Mouse (Mus musculus) midbrain, embryonic 16.5 days (tissue): ENCODE data around the gene Fam221b. TPM values are rescaled to one million over a fixed set of nuclear protein-coding genes. Genes with fewer than 3 reads are reported as not detected.

ENCODE experiments used
- ATAC-seq: fragments of 200-750 bp; cut with Nextera tagmentation; 2 replicates; pipeline ENCODE4 v1.8.0; 2017; ENCODE audit warnings: moderate TSS enrichment
- H3K27ac ChIP-seq: fragments of 300-500 bp; sonication (generic); 2 replicates; pipeline ENCODE4 v1.5.1; 2014; ENCODE audit warnings: mild to moderate bottlenecking, low read length, mixed read lengths
- H3K27me3 ChIP-seq: fragments of 300-500 bp; sonication (generic); 2 replicates; pipeline ENCODE4 v1.6.1; 2014; ENCODE audit warnings: low read depth, low read length, mixed read lengths; ENCODE audit not compliant: control insufficient read depth, insufficient read depth
- H3K36me3 ChIP-seq: fragments of 300-500 bp; sonication (generic); 2 replicates; pipeline ENCODE4 v1.6.1; 2014; ENCODE audit warnings: mild to moderate bottlenecking, low read length, moderate library complexity, mixed read lengths; ENCODE audit not compliant: control insufficient read depth, insufficient read depth
- H3K4me1 ChIP-seq: fragments of 300-500 bp; sonication (generic); 2 replicates; pipeline ENCODE4 v1.6.1; 2014; ENCODE audit warnings: mild to moderate bottlenecking, low read length, mixed read lengths; ENCODE audit not compliant: control insufficient read depth, insufficient read depth
- H3K4me2 ChIP-seq: fragments of 300-500 bp; sonication (generic); 2 replicates; pipeline ENCODE4 v1.6.1; 2014; ENCODE audit warnings: mild to moderate bottlenecking, low read length, mixed read lengths
- H3K4me3 ChIP-seq: fragments of 300-500 bp; sonication (generic); 2 replicates; pipeline ENCODE4 v1.5.1; 2014; ENCODE audit warnings: low read depth, mild to moderate bottlenecking, low read length, moderate library complexity, mixed read lengths
- H3K9ac ChIP-seq: fragments of 300-500 bp; sonication (generic); 2 replicates; pipeline ENCODE4 v1.6.1; 2014; ENCODE audit warnings: low read depth, low read length, mixed read lengths
- H3K9me3 ChIP-seq: fragments of 300-500 bp; sonication (generic); replicated peaks from 2 replicates; pipeline ENCODE4 v1.6.1; 2014; ENCODE audit warnings: mild to moderate bottlenecking, low read length, mixed read lengths; ENCODE audit not compliant: control insufficient read depth, poor library complexity, severe bottlenecking
- WGBS: fragments of 180-500 bp; shearing (Covaris S2); extraction: QIAGEN DNeasy Blood & Tissue Kit; methylation state at CpG from one replicate; pipeline ENCODE4 v1.1.7; 2014; 5-methylcytosine and 5-hydroxymethylcytosine counted together
- polyA plus RNA-seq: library from polyadenylated mRNA; unstranded; fragments of >200 nt; fragmentation: Nextera tagmentation; extraction: Ambion mirVana; gene quantifications from 2 replicates; pipeline ENCODE4 v1.2.1, GENCODE M21; 2015

The Fam221b gene
- polyA plus RNA-seq, 1 experiment from 2014 or later = 1.1 TPM

DNA sequence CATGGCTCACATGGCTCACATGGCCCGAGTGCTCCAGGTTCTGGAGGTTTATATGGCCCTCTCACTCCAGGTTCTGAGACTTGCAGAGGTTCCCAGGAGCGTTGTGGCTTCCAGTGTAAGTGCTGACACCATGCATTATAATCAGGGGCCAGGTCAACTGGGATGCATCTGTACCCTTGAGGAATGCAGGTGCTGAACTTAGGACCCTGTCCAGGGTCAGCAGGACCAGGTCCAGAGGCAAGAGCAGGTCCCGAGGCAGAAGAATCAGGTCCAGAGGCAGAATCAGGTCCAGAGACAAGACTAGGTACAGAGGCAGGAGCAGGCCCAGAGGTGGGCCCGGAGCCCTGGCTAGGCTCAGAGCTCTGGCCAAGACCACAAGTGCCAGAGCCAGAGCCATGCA, 16.2 kb downstream of the Fam221b start:
- WGBS = 91% methylated on average over 4 of the region's 4 CpGs
- ATAC-seq = no peak
- peaks cover 4% of the 10 kb centered on the region; the same call in 1 of the 2 replicates for H3K9me3 ChIP-seq
- H3K36me3 ChIP-seq = peaks cover 3% of the 10 kb centered on the region; the same call in 1 of the 2 replicates
- H3K27ac ChIP-seq = peak overlapping the region; percentile 50
- peak overlapping the region; percentile 0; the same call in 1 of the 2 replicates for H3K9ac ChIP-seq
- H3K4me3 ChIP-seq = peak overlapping the region; percentile 35
- no peaks in the 10 kb centered on the region for H3K27me3 ChIP-seq
- H3K4me2 ChIP-seq = peak overlapping the region; percentile 56
- peaks cover 5% of the 10 kb centered on the region; the same call in 1 of the 2 replicates for H3K4me1 ChIP-seq

GRCm38 (mm10) chr4:43649783-43650182, 19.2 kb downstream of the Fam221b start:
- Histone ChIP-seq H3K27me3 (no peaks in the 10 kb centered on the region), H3K9me3 (peaks cover 4% of the 10 kb centered on the region; the same call in 1 of the 2 replicates), H3K4me1 (peaks cover 2% of the 10 kb centered on the region; the same call in 1 of the 2 replicates), H3K9ac (no peak overlapping the region), H3K36me3 (peaks cover 5% of the 10 kb centered on the region), H3K4me2 (no peak overlapping the region), H3K4me3 (no peak overlapping the region), H3K27ac (no peak overlapping the region)
- ATAC-seq = no peak
- WGBS = 93% methylated on average over 3 of the region's 3 CpGs

GRCm38 (mm10) chr4:43640491-43640890, 28.5 kb downstream of the Fam221b start:
- no peaks in the 10 kb centered on the region for H3K36me3 ChIP-seq
- H3K4me3 ChIP-seq = no peak overlapping the region
- H3K27me3 ChIP-seq = no peaks in the 10 kb centered on the region
- no peaks in the 10 kb centered on the region for H3K4me1 ChIP-seq
- H3K9me3 ChIP-seq = no peaks in the 10 kb centered on the region
- H3K9ac ChIP-seq = no peak overlapping the region
- H3K27ac ChIP-seq = no peak overlapping the region
- no peak overlapping the region for H3K4me2 ChIP-seq
- 89% methylated on average over 6 of the region's 6 CpGs for WGBS
- no peak for ATAC-seq

DNA sequence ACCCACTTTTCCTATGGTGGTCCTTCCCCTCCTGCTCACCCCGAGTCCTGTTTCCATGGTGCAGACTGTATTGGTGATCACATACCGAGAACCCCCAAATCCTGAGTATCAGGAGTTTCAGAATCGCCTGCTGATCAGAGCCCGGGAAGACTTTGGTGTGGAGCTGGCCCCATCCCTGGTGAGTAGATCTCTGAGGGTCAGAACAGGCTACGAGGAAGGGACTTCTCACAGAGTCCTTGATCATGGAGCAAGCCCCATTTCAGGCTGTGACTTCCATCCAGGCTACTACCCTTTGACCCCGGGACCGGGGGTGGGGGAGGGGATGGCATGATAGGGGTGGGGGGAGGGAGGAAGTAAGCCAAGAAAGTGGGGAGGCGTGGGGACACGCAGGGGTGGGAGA, 28.9 kb downstream of the Fam221b start:
- Histone ChIP-seq H3K36me3 (no peaks in the 10 kb centered on the region), H3K4me3 (no peak overlapping the region), H3K4me1 (no peaks in the 10 kb centered on the region), H3K27me3 (no peaks in the 10 kb centered on the region), H3K9me3 (no peaks in the 10 kb centered on the region), H3K27ac (no peak overlapping the region), H3K9ac (no peak overlapping the region), H3K4me2 (no peak overlapping the region)
- no peak for ATAC-seq
- WGBS = 76% methylated on average over 9 of the region's 9 CpGs

DNA sequence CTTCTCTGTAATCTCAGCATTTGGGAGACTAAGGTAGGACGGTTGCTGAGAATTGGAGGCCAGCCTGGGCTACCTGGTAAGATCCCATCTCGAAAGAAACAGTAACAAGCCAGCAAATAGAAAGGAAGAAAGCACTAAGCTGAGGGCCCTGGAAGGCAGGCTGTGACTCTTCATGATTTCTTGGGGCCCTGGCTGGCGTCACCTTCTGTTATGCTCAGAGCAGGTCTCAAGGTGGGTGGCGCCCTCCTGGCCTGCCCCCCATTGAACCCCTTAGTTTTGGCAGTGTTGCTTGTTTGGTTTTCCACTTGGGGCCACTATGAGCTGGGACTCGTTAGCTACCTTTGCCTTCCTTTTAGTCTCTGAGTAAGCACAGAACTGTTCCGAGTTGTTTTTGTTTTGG, 32.2 kb downstream of the Fam221b start:
- Histone ChIP-seq H3K9me3 (no peaks in the 10 kb centered on the region), H3K27ac (no peak overlapping the region), H3K9ac (no peak overlapping the region), H3K4me3 (no peak overlapping the region), H3K36me3 (no peaks in the 10 kb centered on the region), H3K4me2 (no peak overlapping the region), H3K27me3 (no peaks in the 10 kb centered on the region), H3K4me1 (peaks cover 15% of the 10 kb centered on the region)
- ATAC-seq = no peak
- WGBS = 86% methylated on average over 6 of the region's 6 CpGs

DNA sequence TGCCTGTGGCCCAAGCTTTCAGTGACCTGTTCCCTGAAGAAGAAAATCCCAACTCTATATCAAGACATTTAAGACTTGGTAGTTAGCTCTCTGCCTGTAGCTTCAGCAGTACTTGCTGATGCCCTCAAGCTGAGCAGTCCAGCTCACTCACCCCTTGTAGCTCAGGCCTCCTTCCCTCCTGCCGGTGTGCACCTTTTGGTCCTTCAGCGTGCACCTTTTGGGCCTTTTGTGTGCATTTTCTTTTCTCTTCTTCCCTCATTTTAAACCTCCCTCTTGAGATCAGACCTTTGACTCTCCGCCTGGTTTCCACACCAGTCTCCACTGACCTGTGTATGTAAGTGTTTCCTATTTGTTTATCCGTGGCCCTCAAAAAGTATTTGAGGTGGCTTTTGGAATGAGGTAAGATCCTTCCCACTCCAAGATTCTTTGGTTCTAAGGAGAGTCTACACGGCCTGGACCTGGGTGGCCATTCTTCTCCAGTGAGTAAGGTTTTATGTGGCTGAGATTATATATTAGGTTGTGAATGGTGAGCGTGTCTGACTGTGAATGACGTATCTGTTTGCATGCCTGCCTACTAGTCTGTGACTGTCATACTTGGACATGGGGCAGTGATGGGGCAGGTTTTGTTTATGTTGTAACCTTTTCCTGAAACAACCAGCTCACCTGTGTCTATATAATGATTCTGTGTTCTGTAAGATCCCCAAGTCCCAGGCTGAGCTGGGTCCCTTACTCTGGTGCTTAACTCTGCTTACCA, 34.1 kb downstream of the Fam221b start:
- H3K27me3 ChIP-seq = no peaks in the 10 kb centered on the region
- WGBS = 87% methylated on average over 7 of the region's 7 CpGs

DNA sequence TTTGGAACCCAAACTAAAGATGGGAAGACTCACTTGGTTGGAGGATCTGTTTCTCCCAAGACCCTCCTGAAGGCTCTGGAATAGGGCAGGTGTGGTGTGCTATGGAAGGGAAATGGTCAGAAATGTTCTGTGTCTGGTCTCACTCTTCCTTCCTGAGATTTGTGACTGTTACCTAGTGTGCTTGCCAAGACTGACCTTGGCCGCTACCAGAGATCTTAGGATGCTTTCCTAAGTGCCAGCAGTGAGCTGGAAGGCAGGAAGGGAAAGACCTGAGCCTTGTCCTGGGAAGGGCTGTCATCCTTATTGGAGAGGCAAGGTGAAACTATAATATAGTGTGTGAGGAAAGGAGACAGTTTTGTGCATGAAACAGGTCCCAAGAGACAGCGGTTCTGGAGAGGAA, 35.2 kb downstream of the Fam221b start:
- no peak for ATAC-seq
- 93% methylated on average over 2 of the region's 2 CpGs for WGBS
- peaks cover 25% of the 10 kb centered on the region for H3K4me1 ChIP-seq
- H3K9me3 ChIP-seq = no peaks in the 10 kb centered on the region
- no peak overlapping the region for H3K9ac ChIP-seq
- no peaks in the 10 kb centered on the region for H3K27me3 ChIP-seq
- H3K27ac ChIP-seq = no peak overlapping the region
- no peak overlapping the region for H3K4me2 ChIP-seq
- no peak overlapping the region for H3K4me3 ChIP-seq
- H3K36me3 ChIP-seq = no peaks in the 10 kb centered on the region

More for the DNA sequence above, 34.1 kb downstream of the Fam221b start:
- H3K9me3 ChIP-seq = no peaks in the 10 kb centered on the region
- H3K27ac ChIP-seq = no peak overlapping the region
- H3K4me2 ChIP-seq = no peak overlapping the region
- H3K4me1 ChIP-seq = peaks cover 25% of the 10 kb centered on the region
- H3K9ac ChIP-seq = no peak overlapping the region
- H3K36me3 ChIP-seq = no peaks in the 10 kb centered on the region
- no peak overlapping the region for H3K4me3 ChIP-seq
- no peak for ATAC-seq

DNA sequence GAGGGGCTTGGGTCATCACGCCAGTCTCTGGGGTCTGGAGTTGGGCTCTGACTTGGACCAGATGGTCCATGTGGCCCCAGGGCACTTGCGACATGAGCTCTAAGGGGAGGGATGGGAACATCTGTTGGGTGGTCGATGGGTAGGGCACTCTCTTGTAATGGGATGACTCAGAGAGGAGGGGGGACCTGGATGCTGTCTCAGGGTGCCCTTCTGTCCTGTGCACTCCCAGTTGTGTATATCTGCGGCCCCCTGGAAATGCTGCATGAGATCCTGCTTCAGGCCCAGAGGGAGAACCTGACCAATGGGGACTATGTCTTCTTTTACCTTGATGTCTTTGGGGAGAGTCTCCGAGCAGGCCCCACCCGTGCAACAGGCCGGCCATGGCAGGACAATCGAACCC, 35.6 kb downstream of the Fam221b start:
- Histone ChIP-seq H3K9ac (peak overlapping the region; percentile 4; the same call in 1 of the 2 replicates), H3K27ac (no peak overlapping the region), H3K27me3 (no peaks in the 10 kb centered on the region), H3K9me3 (no peaks in the 10 kb centered on the region), H3K4me2 (peak overlapping the region; percentile 89; the same call in 1 of the 2 replicates), H3K4me1 (peaks cover 25% of the 10 kb centered on the region), H3K36me3 (no peaks in the 10 kb centered on the region), H3K4me3 (no peak overlapping the region)
- WGBS = 82% methylated on average over 8 of the region's 8 CpGs
- ATAC-seq = no peak
